Mouse (Mus musculus) midbrain, embryonic 15.5 days (tissue): Measurements from ENCODE around the gene Cacna1a. TPM values are rescaled to one million over a fixed set of nuclear protein-coding genes. Genes with fewer than 3 reads are reported as not detected.
"Not testable (repeated sequence)": the region's sequence is repeated elsewhere in the genome, so short reads cannot be mapped to it uniquely, and the experiment has no call there.

Experiments used
- ATAC-seq: fragments of 200-750 bp; cut with Nextera tagmentation; replicated peaks from 2 replicates; pipeline ENCODE4 v1.8.0; 2017; ENCODE audit warnings: moderate TSS enrichment
- H3K27ac ChIP-seq: fragments of 300-500 bp; sonication (generic); 2 replicates; pipeline ENCODE4 v1.5.1; 2015; ENCODE audit warnings: mild to moderate bottlenecking, inconsistent platforms
- H3K27me3 ChIP-seq: fragments of 300-500 bp; sonication (generic); replicated peaks from 2 replicates; pipeline ENCODE4 v1.6.1; 2015; ENCODE audit warnings: inconsistent platforms
- H3K36me3 ChIP-seq: fragments of 300-500 bp; sonication (generic); replicated peaks from 2 replicates; pipeline ENCODE4 v1.6.1; 2015; ENCODE audit warnings: inconsistent platforms
- H3K4me1 ChIP-seq: fragments of 300-500 bp; sonication (generic); 2 replicates; pipeline ENCODE4 v1.6.1; 2015; ENCODE audit warnings: inconsistent platforms
- H3K4me2 ChIP-seq: fragments of 300-500 bp; sonication (generic); 2 replicates; pipeline ENCODE4 v1.6.1; 2015; ENCODE audit warnings: inconsistent platforms, mild to moderate bottlenecking, moderate library complexity
- H3K4me3 ChIP-seq: fragments of 300-500 bp; sonication (generic); 2 replicates; pipeline ENCODE4 v1.5.1; 2015; ENCODE audit warnings: mild to moderate bottlenecking, inconsistent platforms
- H3K9ac ChIP-seq: fragments of 300-500 bp; sonication (generic); 2 replicates; pipeline ENCODE4 v1.6.1; 2015; ENCODE audit warnings: mild to moderate bottlenecking, inconsistent platforms
- H3K9me3 ChIP-seq: fragments of 300-500 bp; sonication (generic); 2 replicates; pipeline ENCODE4 v1.6.1; 2016; ENCODE audit warnings: inconsistent platforms
- WGBS: fragments of 180-500 bp; shearing (Covaris S2); methylation state at CpG from one replicate; pipeline ENCODE4 v1.1.7; 2015; ENCODE audit warnings: mixed read lengths; 5-methylcytosine and 5-hydroxymethylcytosine counted together
- polyA plus RNA-seq: library from polyadenylated mRNA; unstranded; fragments of >200 nt; fragmentation: Nextera tagmentation; extraction: Ambion mirVana; gene quantifications from 2 replicates; pipeline ENCODE4 v1.2.1, GENCODE M21; 2015

The Cacna1a gene
- polyA plus RNA-seq, 1 experiment from 2014 or later: 24.8 TPM

GRCm38 (mm10) chr8:84615666-84616485 is 227.6 kb downstream of the Cacna1a start:
- Histone ChIP-seq H3K4me3 (no peak overlapping the region), H3K36me3 (0 out of 2 replicates have a peak, but pooled peaks cover 8% of the 10 kb centered on the region), H3K27ac (no peak overlapping the region), H3K4me2 (no peak overlapping the region), H3K9me3 (no peaks in the 10 kb centered on the region), H3K9ac (no peak overlapping the region), H3K27me3 (0 out of 2 replicates have a peak, but pooled peaks cover 5% of the 10 kb centered on the region), H3K4me1 (peaks cover 3% of the 10 kb centered on the region; the same call in 1 of the 2 replicates)
- WGBS: 30% methylated on average over 22 of the region's 22 CpGs
- no peak for ATAC-seq

- Histone ChIP-seq H3K4me1 (peaks cover 3% of the 10 kb centered on the region; the same call in 1 of the 2 replicates), H3K4me3 (no peak overlapping the region), H3K4me2 (no peak overlapping the region), H3K27ac (no peak overlapping the region), H3K9ac (no peak overlapping the region), H3K27me3 (0 out of 2 replicates have a peak, but pooled peaks cover 5% of the 10 kb centered on the region), H3K36me3 (0 out of 2 replicates have a peak, but pooled peaks cover 6% of the 10 kb centered on the region), H3K9me3 (no peaks in the 10 kb centered on the region)
- ATAC-seq: peak; percentile 51; the same call in 1 of the 2 replicates
- WGBS: 36% methylated on average over 22 of the region's 22 CpGs
These were observed 228.8 kb downstream of the Cacna1a start for GRCm38 (mm10) chr8:84617005-84617404.

- ATAC-seq: no peak
- peaks cover 2% of the 10 kb centered on the region; the same call in 1 of the 2 replicates for H3K4me1 ChIP-seq
- 77% methylated on average over 8 of the region's 8 CpGs for WGBS
These were observed 232.9 kb downstream of the Cacna1a start for GRCm38 (mm10) chr8:84621102-84621625.

GRCm38 (mm10) chr8:84623425-84623824 is 235.2 kb downstream of the Cacna1a start:
- H3K27ac ChIP-seq, H3K4me3 ChIP-seq, H3K9ac ChIP-seq, H3K4me2 ChIP-seq, H3K27me3 ChIP-seq, ATAC-seq, H3K36me3 ChIP-seq, H3K4me1 ChIP-seq, H3K9me3 ChIP-seq: not testable (repeated sequence)
- WGBS: 68% methylated on average over 4 of the region's 4 CpGs

More at GRCm38 (mm10) chr8:84621102-84621625, 232.9 kb downstream of the Cacna1a start:
- H3K9me3 ChIP-seq: no peaks in the 10 kb centered on the region
- H3K36me3 ChIP-seq: 0 out of 2 replicates have a peak, but pooled peaks cover 3% of the 10 kb centered on the region
- no peak overlapping the region for H3K4me3 ChIP-seq
- H3K9ac ChIP-seq: no peak overlapping the region
- H3K27me3 ChIP-seq: 0 out of 2 replicates have a peak, but pooled peaks cover 5% of the 10 kb centered on the region
- no peak overlapping the region for H3K4me2 ChIP-seq
- no peak overlapping the region for H3K27ac ChIP-seq

GRCm38 (mm10) chr8:84629586-84629985 is 241.3 kb downstream of the Cacna1a start:
- H3K4me3 ChIP-seq: no peak overlapping the region
- WGBS: 85% methylated on average over 11 of the region's 11 CpGs
- no peak for ATAC-seq
- H3K27me3 ChIP-seq: no peaks in the 10 kb centered on the region
- no peaks in the 10 kb centered on the region for H3K9me3 ChIP-seq
- H3K36me3 ChIP-seq: peaks cover 6% of the 10 kb centered on the region; the same call in 1 of the 2 replicates
- H3K4me2 ChIP-seq: no peak overlapping the region
- H3K9ac ChIP-seq: no peak overlapping the region
- peaks cover 3% of the 10 kb centered on the region; the same call in 1 of the 2 replicates for H3K4me1 ChIP-seq
- no peak overlapping the region for H3K27ac ChIP-seq

GRCm38 (mm10) chr8:84630145-84630544 is 241.9 kb downstream of the Cacna1a start:
- Histone ChIP-seq H3K4me3 (no peak overlapping the region), H3K4me2 (no peak overlapping the region), H3K4me1 (peaks cover 9% of the 10 kb centered on the region), H3K27ac (no peak overlapping the region), H3K9me3 (no peaks in the 10 kb centered on the region), H3K36me3 (peaks cover 6% of the 10 kb centered on the region; the same call in 1 of the 2 replicates), H3K27me3 (no peaks in the 10 kb centered on the region), H3K9ac (no peak overlapping the region)
- ATAC-seq: no peak
- WGBS: 85% methylated on average over 4 of the region's 4 CpGs

- ATAC-seq: no peak
- H3K27me3 ChIP-seq: no peaks in the 10 kb centered on the region
- no peak overlapping the region for H3K27ac ChIP-seq
- peaks cover 6% of the 10 kb centered on the region; the same call in 1 of the 2 replicates for H3K36me3 ChIP-seq
- 90% methylated on average over 4 of the region's 4 CpGs for WGBS
- no peaks in the 10 kb centered on the region for H3K9me3 ChIP-seq
- H3K4me1 ChIP-seq: peaks cover 15% of the 10 kb centered on the region
- H3K9ac ChIP-seq: no peak overlapping the region
- H3K4me2 ChIP-seq: no peak overlapping the region
- H3K4me3 ChIP-seq: no peak overlapping the region
These were observed 243.6 kb downstream of the Cacna1a start for GRCm38 (mm10) chr8:84631813-84632212.

- Histone ChIP-seq H3K4me3 (no peak overlapping the region), H3K9me3 (no peaks in the 10 kb centered on the region), H3K4me2 (no peak overlapping the region), H3K27me3 (no peaks in the 10 kb centered on the region), H3K27ac (peak overlapping the region; percentile 73; the same call in 1 of the 2 replicates), H3K36me3 (peaks cover 6% of the 10 kb centered on the region; the same call in 1 of the 2 replicates), H3K4me1 (peaks cover 23% of the 10 kb centered on the region), H3K9ac (no peak overlapping the region)
- 50% methylated on average over 10 of the region's 10 CpGs for WGBS
- ATAC-seq: no peak
These were observed 245.8 kb downstream of the Cacna1a start for GRCm38 (mm10) chr8:84633841-84634584.

GRCm38 (mm10) chr8:84634849-84635304 is 246.6 kb downstream of the Cacna1a start:
- Histone ChIP-seq H3K27ac (peak overlapping the region; percentile 73), H3K4me3 (no peak overlapping the region), H3K9ac (peak overlapping the region; percentile 16; the same call in 1 of the 2 replicates), H3K36me3 (peaks cover 6% of the 10 kb centered on the region; the same call in 1 of the 2 replicates), H3K9me3 (no peaks in the 10 kb centered on the region), H3K27me3 (no peaks in the 10 kb centered on the region), H3K4me2 (peak overlapping the region; percentile 17; the same call in 1 of the 2 replicates), H3K4me1 (peaks cover 23% of the 10 kb centered on the region)
- 15% methylated on average over 9 of the region's 9 CpGs for WGBS
- no peak for ATAC-seq

GRCm38 (mm10) chr8:84635397-84636050 is 247.3 kb downstream of the Cacna1a start:
- 54% methylated on average over 13 of the region's 14 CpGs for WGBS
- H3K27me3 ChIP-seq: no peaks in the 10 kb centered on the region
- H3K4me2 ChIP-seq: no peak overlapping the region
- H3K36me3 ChIP-seq: peaks cover 6% of the 10 kb centered on the region; the same call in 1 of the 2 replicates
- no peak for ATAC-seq
- H3K9ac ChIP-seq: no peak overlapping the region
- H3K4me1 ChIP-seq: peaks cover 27% of the 10 kb centered on the region
- peak overlapping the region; percentile 73 for H3K27ac ChIP-seq
- no peaks in the 10 kb centered on the region for H3K9me3 ChIP-seq
- no peak overlapping the region for H3K4me3 ChIP-seq

- H3K4me2 ChIP-seq: no peak overlapping the region
- H3K4me3 ChIP-seq: no peak overlapping the region
- WGBS: 85% methylated on average over 17 of the region's 17 CpGs
- peaks cover 27% of the 10 kb centered on the region for H3K4me1 ChIP-seq
- no peaks in the 10 kb centered on the region for H3K9me3 ChIP-seq
- no peak for ATAC-seq
- H3K9ac ChIP-seq: no peak overlapping the region
- H3K36me3 ChIP-seq: peaks cover 6% of the 10 kb centered on the region; the same call in 1 of the 2 replicates
- no peak overlapping the region for H3K27ac ChIP-seq
- no peaks in the 10 kb centered on the region for H3K27me3 ChIP-seq
These were observed 247.9 kb downstream of the Cacna1a start for GRCm38 (mm10) chr8:84636051-84636691.
